Mouse (Mus musculus) CD4-positive naive resting alpha-beta T cell, adult 57 days (primary cell): Measurements from ENCODE around the gene Adss. TPM values are rescaled to one million over a fixed set of nuclear protein-coding genes. Genes with fewer than 3 reads are reported as not detected.

Source experiments
- total RNA-seq: library from RNA; stranded (reverse); gene quantifications from one replicate; pipeline ENCODE4 v1.2.4, GENCODE M21; 2023

The Adss gene
- total RNA-seq: 75.8 TPM

GRCm38 (mm10) chr1:177796193-177796939 is at the start of gene Adss:
Gene Adss, minus strand, starts transcription at chr1:177796511.

GRCm38 (mm10) chr1:177729043-177730024 is 67.0 kb downstream of the Adss start, which contains the start of gene 1700016C15Rik:
Gene 1700016C15Rik, plus strand, starts transcription at chr1:177729814.

Other genes with a start within 250 kb of the Adss start
- gene 1700016C15Rik, start 66.7 kb downstream of the Adss start, total RNA-seq: not detected
- gene Catspere2, start 186.9 kb upstream of the Adss start, total RNA-seq: not detected